Mouse (Mus musculus): ENCODE measurements at regions not wholly inside any gene's neighbourhood (a gene's known extent, or its start where the extent isn't known, plus 50 kb on each side); places are given as distances from the start of the nearest gene placed in this dataset.

- ATAC-seq (ENCODE audit: low read depth), result no peak
Observed at GRCm38 (mm10) chr7:83206999-83207398, 339.9 kb downstream of the Mex3b start.

GRCm38 (mm10) chr7:83211611-83212010 lies 344.5 kb downstream of the Mex3b start:
- H3K27me3 ChIP-seq (replicated peaks; ENCODE audit: control insufficient read depth, insufficient read depth, low read length), result no peaks in the 10 kb centered on the region
- ATAC-seq (ENCODE audit: low read depth) (no peak), DNase-seq (ENCODE audit: low spot score) (peak; percentile 41)

More at GRCm38 (mm10) chr7:83206999-83207398, 339.9 kb downstream of the Mex3b start:
- DNase-seq (ENCODE audit: low spot score), result no peak
- Histone ChIP-seq H3K27me3 (replicated peaks; ENCODE audit: control insufficient read depth, insufficient read depth, low read length) (no peaks in the 10 kb centered on the region), H3K4me2 (ENCODE audit: low read depth, low read length) (no peak overlapping the region), H3K36me3 (ENCODE audit: control insufficient read depth, insufficient read depth, low read length) (no peaks in the 10 kb centered on the region), H3K9me3 (ENCODE audit: control insufficient read depth, low read length) (no peaks in the 10 kb centered on the region), H3K4me3 (ENCODE audit: low read depth, low read length) (no peak overlapping the region), H3K27ac (replicated peaks; ENCODE audit: low read depth, low read length) (no peak overlapping the region), H3K4me1 (ENCODE audit: control insufficient read depth, insufficient read depth, low read length) (peaks cover 23% of the 10 kb centered on the region), H3K9ac (ENCODE audit: low read depth, low read length) (no peak overlapping the region)
- WGBS, result 77% methylated on average over 2 of the region's 2 CpGs

GRCm38 (mm10) chr7:83222029-83222722 lies 355.0 kb downstream of the Mex3b start:
- ATAC-seq (ENCODE audit: low read depth), result no peak
- Histone ChIP-seq H3K4me3 (ENCODE audit: low read depth, low read length) (no peak overlapping the region), H3K4me1 (ENCODE audit: control insufficient read depth, insufficient read depth, low read length) (0 out of 2 replicates have a peak, but pooled peaks cover 4% of the 10 kb centered on the region), H3K27ac (replicated peaks; ENCODE audit: low read depth, low read length) (no peak overlapping the region), H3K36me3 (ENCODE audit: control insufficient read depth, insufficient read depth, low read length) (no peaks in the 10 kb centered on the region), H3K4me2 (ENCODE audit: low read depth, low read length) (no peak overlapping the region), H3K9me3 (ENCODE audit: control insufficient read depth, low read length) (0 out of 2 replicates have a peak, but pooled peaks cover 3% of the 10 kb centered on the region), H3K9ac (ENCODE audit: low read depth, low read length) (no peak overlapping the region), H3K27me3 (replicated peaks; ENCODE audit: control insufficient read depth, insufficient read depth, low read length) (no peaks in the 10 kb centered on the region)
- DNase-seq (ENCODE audit: low spot score), result no peak
- 86% methylated on average over 3 of the region's 3 CpGs for WGBS

More at GRCm38 (mm10) chr7:83211611-83212010, 344.5 kb downstream of the Mex3b start:
- H3K9ac ChIP-seq (ENCODE audit: low read depth, low read length), result no peak overlapping the region
- 53% methylated on average over 6 of the region's 6 CpGs for WGBS
- no peak overlapping the region for H3K4me2 ChIP-seq (ENCODE audit: low read depth, low read length)
- H3K4me1 ChIP-seq (ENCODE audit: control insufficient read depth, insufficient read depth, low read length), result 0 out of 2 replicates have a peak, but pooled peaks cover 4% of the 10 kb centered on the region
- H3K9me3 ChIP-seq (ENCODE audit: control insufficient read depth, low read length), result no peaks in the 10 kb centered on the region
- H3K4me3 ChIP-seq (ENCODE audit: low read depth, low read length), result no peak overlapping the region
- no peaks in the 10 kb centered on the region for H3K36me3 ChIP-seq (ENCODE audit: control insufficient read depth, insufficient read depth, low read length)
- no peak overlapping the region for H3K27ac ChIP-seq (replicated peaks; ENCODE audit: low read depth, low read length)

GRCm38 (mm10) chr7:83227262-83228108 lies 357.2 kb upstream of the Tmc3 start:
- Histone ChIP-seq H3K36me3 (ENCODE audit: control insufficient read depth, insufficient read depth, low read length) (no peaks in the 10 kb centered on the region), H3K4me3 (ENCODE audit: low read depth, low read length) (no peak overlapping the region), H3K27me3 (replicated peaks; ENCODE audit: control insufficient read depth, insufficient read depth, low read length) (no peaks in the 10 kb centered on the region), H3K4me1 (ENCODE audit: control insufficient read depth, insufficient read depth, low read length) (peaks cover 17% of the 10 kb centered on the region), H3K9ac (ENCODE audit: low read depth, low read length) (no peak overlapping the region), H3K27ac (replicated peaks; ENCODE audit: low read depth, low read length) (peak overlapping the region; percentile 57), H3K4me2 (ENCODE audit: low read depth, low read length) (no peak overlapping the region), H3K9me3 (ENCODE audit: control insufficient read depth, low read length) (peaks cover 7% of the 10 kb centered on the region; the same call in 1 of the 2 replicates)
- peak; percentile 87 for DNase-seq (ENCODE audit: low spot score)
- ATAC-seq (ENCODE audit: low read depth), result peak; percentile 51; the same call in 1 of the 2 replicates
- WGBS, result 33% methylated on average over 7 of the region's 7 CpGs

- Histone ChIP-seq H3K27ac (replicated peaks; ENCODE audit: low read depth, low read length) (peak overlapping the region; percentile 46), H3K9me3 (ENCODE audit: control insufficient read depth, low read length) (peaks cover 7% of the 10 kb centered on the region; the same call in 1 of the 2 replicates), H3K27me3 (replicated peaks; ENCODE audit: control insufficient read depth, insufficient read depth, low read length) (no peaks in the 10 kb centered on the region), H3K4me1 (ENCODE audit: control insufficient read depth, insufficient read depth, low read length) (peaks cover 17% of the 10 kb centered on the region), H3K36me3 (ENCODE audit: control insufficient read depth, insufficient read depth, low read length) (no peaks in the 10 kb centered on the region), H3K9ac (ENCODE audit: low read depth, low read length) (no peak overlapping the region), H3K4me2 (ENCODE audit: low read depth, low read length) (no peak overlapping the region), H3K4me3 (ENCODE audit: low read depth, low read length) (no peak overlapping the region)
- ATAC-seq (ENCODE audit: low read depth), result peak; percentile 65; the same call in 1 of the 2 replicates
- 42% methylated on average over 3 of the region's 3 CpGs for WGBS
- peak; percentile 82 for DNase-seq (ENCODE audit: low spot score)
Observed at GRCm38 (mm10) chr7:83230496-83231325, 354.0 kb upstream of the Tmc3 start.

GRCm38 (mm10) chr7:83235659-83236058 lies 349.1 kb upstream of the Tmc3 start:
- no peak overlapping the region for H3K4me3 ChIP-seq (ENCODE audit: low read depth, low read length)
- 81% methylated on average over 3 of the region's 3 CpGs for WGBS
- DNase-seq (ENCODE audit: low spot score) (no peak), ATAC-seq (ENCODE audit: low read depth) (no peak)
- H3K27me3 ChIP-seq (replicated peaks; ENCODE audit: control insufficient read depth, insufficient read depth, low read length), result no peaks in the 10 kb centered on the region
- H3K9me3 ChIP-seq (ENCODE audit: control insufficient read depth, low read length), result no peaks in the 10 kb centered on the region
- H3K9ac ChIP-seq (ENCODE audit: low read depth, low read length), result no peak overlapping the region
- H3K27ac ChIP-seq (replicated peaks; ENCODE audit: low read depth, low read length), result no peak overlapping the region
- no peaks in the 10 kb centered on the region for H3K36me3 ChIP-seq (ENCODE audit: control insufficient read depth, insufficient read depth, low read length)
- H3K4me2 ChIP-seq (ENCODE audit: low read depth, low read length), result no peak overlapping the region
- peaks cover 9% of the 10 kb centered on the region for H3K4me1 ChIP-seq (ENCODE audit: control insufficient read depth, insufficient read depth, low read length)

GRCm38 (mm10) chr7:83237336-83237735 lies 347.4 kb upstream of the Tmc3 start:
- 76% methylated on average over 3 of the region's 3 CpGs for WGBS
- Histone ChIP-seq H3K27ac (replicated peaks; ENCODE audit: low read depth, low read length) (no peak overlapping the region), H3K36me3 (ENCODE audit: control insufficient read depth, insufficient read depth, low read length) (no peaks in the 10 kb centered on the region), H3K4me2 (ENCODE audit: low read depth, low read length) (no peak overlapping the region), H3K27me3 (replicated peaks; ENCODE audit: control insufficient read depth, insufficient read depth, low read length) (no peaks in the 10 kb centered on the region), H3K9me3 (ENCODE audit: control insufficient read depth, low read length) (no peaks in the 10 kb centered on the region), H3K4me1 (ENCODE audit: control insufficient read depth, insufficient read depth, low read length) (peaks cover 8% of the 10 kb centered on the region; the same call in 1 of the 2 replicates), H3K4me3 (ENCODE audit: low read depth, low read length) (no peak overlapping the region), H3K9ac (ENCODE audit: low read depth, low read length) (no peak overlapping the region)
- ATAC-seq (ENCODE audit: low read depth) (no peak), DNase-seq (ENCODE audit: low spot score) (no peak)

GRCm38 (mm10) chr7:83238091-83238490 lies 346.6 kb upstream of the Tmc3 start:
- H3K4me3 ChIP-seq (ENCODE audit: low read depth, low read length), result no peak overlapping the region
- DNase-seq (ENCODE audit: low spot score) (peak; percentile 36), ATAC-seq (ENCODE audit: low read depth) (peak; percentile 44; the same call in 1 of the 2 replicates)
- H3K27me3 ChIP-seq (replicated peaks; ENCODE audit: control insufficient read depth, insufficient read depth, low read length), result no peaks in the 10 kb centered on the region
- no peak overlapping the region for H3K9ac ChIP-seq (ENCODE audit: low read depth, low read length)
- H3K36me3 ChIP-seq (ENCODE audit: control insufficient read depth, insufficient read depth, low read length), result no peaks in the 10 kb centered on the region
- H3K4me2 ChIP-seq (ENCODE audit: low read depth, low read length), result no peak overlapping the region
- no peak overlapping the region for H3K27ac ChIP-seq (replicated peaks; ENCODE audit: low read depth, low read length)
- H3K9me3 ChIP-seq (ENCODE audit: control insufficient read depth, low read length), result no peaks in the 10 kb centered on the region
- peaks cover 9% of the 10 kb centered on the region; the same call in 1 of the 2 replicates for H3K4me1 ChIP-seq (ENCODE audit: control insufficient read depth, insufficient read depth, low read length)
